Mouse (Mus musculus): ENCODE results near the gene Mcm10. TPM values are rescaled to one million over a fixed set of nuclear protein-coding genes. Genes with fewer than 3 reads are reported as not detected.
"Not testable (repeated sequence)": the region's sequence is repeated elsewhere in the genome, so short reads cannot be mapped to it uniquely, and the experiment has no call there.

The Mcm10 gene
- polyA plus RNA-seq, 1 experiment from 2014 or later, result 38.7 TPM

GRCm38 (mm10) chr2:4969083-4969482 lies 43.5 kb downstream of the Mcm10 start:
- Histone ChIP-seq H3K27me3 (no peaks in the 10 kb centered on the region), H3K4me2 (replicated peaks) (no peak overlapping the region), H3K27ac (no peak overlapping the region), H3K36me3 (no peaks in the 10 kb centered on the region), H3K9me3 (no peaks in the 10 kb centered on the region), H3K4me1 (no peaks in the 10 kb centered on the region), H3K9ac (no peak overlapping the region), H3K4me3 (no peak overlapping the region)
- WGBS, result 97% methylated on average over 1 of the region's 2 CpGs
- ATAC-seq (ENCODE audit: insufficient number of reproducible peaks, insufficient read depth, low FRiP score, low TSS enrichment), result no peak

GRCm38 (mm10) chr2:4967806-4968205 lies 44.8 kb downstream of the Mcm10 start:
- WGBS, result 100% methylated on average over 2 of the region's 2 CpGs
- no peaks in the 10 kb centered on the region for H3K4me1 ChIP-seq

GRCm38 (mm10) chr2:4958039-4958438 lies 54.6 kb downstream of the Mcm10 start:
- Histone ChIP-seq H3K9ac (no peak overlapping the region), H3K4me1 (no peaks in the 10 kb centered on the region), H3K27me3 (no peaks in the 10 kb centered on the region), H3K4me3 (no peak overlapping the region), H3K27ac (no peak overlapping the region), H3K36me3 (no peaks in the 10 kb centered on the region), H3K9me3 (no peaks in the 10 kb centered on the region), H3K4me2 (replicated peaks) (no peak overlapping the region)
- no peak for ATAC-seq (ENCODE audit: insufficient number of reproducible peaks, insufficient read depth, low FRiP score, low TSS enrichment)
- 78% methylated on average over 12 of the region's 12 CpGs for WGBS

More at GRCm38 (mm10) chr2:4967806-4968205, 44.8 kb downstream of the Mcm10 start:
- Histone ChIP-seq H3K36me3 (no peaks in the 10 kb centered on the region), H3K9me3 (no peaks in the 10 kb centered on the region), H3K4me2 (replicated peaks) (no peak overlapping the region), H3K27me3 (no peaks in the 10 kb centered on the region), H3K4me3 (no peak overlapping the region), H3K27ac (no peak overlapping the region), H3K9ac (no peak overlapping the region)
- ATAC-seq (ENCODE audit: insufficient number of reproducible peaks, insufficient read depth, low FRiP score, low TSS enrichment), result no peak

- no peak overlapping the region for H3K27ac ChIP-seq
- WGBS, result 79% methylated on average over 6 of the region's 6 CpGs
- no peak overlapping the region for H3K4me2 ChIP-seq (replicated peaks)
- no peak overlapping the region for H3K4me3 ChIP-seq
- peaks cover 9% of the 10 kb centered on the region for H3K9me3 ChIP-seq
- H3K36me3 ChIP-seq, result no peaks in the 10 kb centered on the region
- no peaks in the 10 kb centered on the region for H3K4me1 ChIP-seq
- ATAC-seq (ENCODE audit: insufficient number of reproducible peaks, insufficient read depth, low FRiP score, low TSS enrichment), result no peak
- H3K9ac ChIP-seq, result no peak overlapping the region
- no peaks in the 10 kb centered on the region for H3K27me3 ChIP-seq
Observed at GRCm38 (mm10) chr2:4954216-4954760, 58.3 kb downstream of the Mcm10 start.

- no peak for ATAC-seq (ENCODE audit: insufficient number of reproducible peaks, insufficient read depth, low FRiP score, low TSS enrichment)
- H3K9ac ChIP-seq, result no peak overlapping the region
- 93% methylated on average over 2 of the region's 2 CpGs for WGBS
Observed at GRCm38 (mm10) chr2:4950986-4951385, 61.6 kb downstream of the Mcm10 start.

GRCm38 (mm10) chr2:4949691-4950090 lies 62.9 kb downstream of the Mcm10 start:
- H3K4me2 ChIP-seq (replicated peaks); H3K27me3 ChIP-seq; H3K36me3 ChIP-seq; H3K9me3 ChIP-seq; H3K27ac ChIP-seq; ATAC-seq (ENCODE audit: insufficient number of reproducible peaks, insufficient read depth, low FRiP score, low TSS enrichment); H3K4me3 ChIP-seq; H3K9ac ChIP-seq; H3K4me1 ChIP-seq: not testable (repeated sequence)
- 74% methylated on average over 8 of the region's 8 CpGs for WGBS

More at GRCm38 (mm10) chr2:4950986-4951385, 61.6 kb downstream of the Mcm10 start:
- Histone ChIP-seq H3K27me3 (no peaks in the 10 kb centered on the region), H3K4me2 (replicated peaks) (no peak overlapping the region), H3K4me3 (no peak overlapping the region), H3K9me3 (peaks cover 9% of the 10 kb centered on the region), H3K4me1 (no peaks in the 10 kb centered on the region), H3K27ac (no peak overlapping the region), H3K36me3 (no peaks in the 10 kb centered on the region)

GRCm38 (mm10) chr2:4940861-4941260 lies 71.7 kb downstream of the Mcm10 start:
- Histone ChIP-seq H3K4me3 (no peak overlapping the region), H3K9ac (no peak overlapping the region), H3K4me2 (replicated peaks) (no peak overlapping the region), H3K9me3 (peaks cover 5% of the 10 kb centered on the region; the same call in 1 of the 2 replicates), H3K4me1 (no peaks in the 10 kb centered on the region), H3K36me3 (peaks cover 19% of the 10 kb centered on the region; the same call in 1 of the 2 replicates), H3K27ac (no peak overlapping the region), H3K27me3 (no peaks in the 10 kb centered on the region)
- no peak for ATAC-seq (ENCODE audit: insufficient number of reproducible peaks, insufficient read depth, low FRiP score, low TSS enrichment)
- WGBS, result 89% methylated on average over 11 of the region's 11 CpGs

Other genes with a start within 250 kb of the Mcm10 start
- gene Sephs1, start 131.2 kb downstream of the Mcm10 start, polyA plus RNA-seq (2016; fragmentation: Nextera tagmentation; extraction: Ambion mirVana), result 125 and 129 TPM in 2 replicates
- gene Phyh, start 93.8 kb downstream of the Mcm10 start, polyA plus RNA-seq (2016; fragmentation: Nextera tagmentation; extraction: Ambion mirVana), result 50.0 and 55.9 TPM in 2 replicates
- gene Ucma, start 36.7 kb downstream of the Mcm10 start, polyA plus RNA-seq (2016; fragmentation: Nextera tagmentation; extraction: Ambion mirVana), result 0.56 TPM in 1 of 2 replicates, not detected in the other
- 3.4 and 4.6 TPM in 2 replicates for gene Optn, start 51.3 kb upstream of the Mcm10 start, polyA plus RNA-seq (2016; fragmentation: Nextera tagmentation; extraction: Ambion mirVana)
- gene Ccdc3, start 125.0 kb upstream of the Mcm10 start, polyA plus RNA-seq (2016; fragmentation: Nextera tagmentation; extraction: Ambion mirVana), result 5.7 and 5.9 TPM in 2 replicates

Data from embryonic facial prominence, embryonic 12.5 days (tissue).